Mouse (Mus musculus): ENCODE results near the gene Dctn2.

DNA sequence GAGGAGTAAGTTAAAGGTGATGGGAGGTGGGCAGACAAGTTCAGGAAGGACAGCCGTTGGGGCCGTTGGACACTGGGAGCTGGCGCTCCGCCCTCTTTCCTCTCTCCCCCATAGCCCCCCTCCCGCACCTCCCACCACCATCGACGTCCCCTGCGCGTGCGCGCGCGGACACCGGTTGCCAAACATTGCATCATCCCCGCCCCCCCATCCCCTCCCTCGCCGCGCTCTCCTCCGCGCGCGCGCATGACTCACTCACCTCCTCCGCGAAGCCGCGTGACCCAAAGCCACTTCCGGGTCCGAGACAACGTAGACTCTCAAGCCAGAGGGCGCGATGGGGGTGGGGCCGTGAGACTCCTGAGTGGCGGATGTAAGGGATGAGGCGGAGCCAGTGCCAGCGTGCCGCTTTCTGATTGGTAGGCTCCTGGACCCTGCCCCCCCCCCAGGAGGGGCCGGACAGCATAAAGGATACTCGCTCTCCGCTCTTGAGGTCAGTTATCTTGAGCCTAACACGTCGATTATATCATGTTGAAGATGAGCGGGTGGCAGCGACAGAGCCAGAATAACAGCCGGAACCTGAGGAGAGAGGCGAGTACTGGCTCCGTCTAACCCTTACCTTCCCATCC is 24.2 kb downstream of the Dctn2 start:
- peak; percentile 56; the same call in 1 of the 2 replicates for TF ChIP-seq CTCF (IDR thresholded peaks at IDR 0.05; ENCODE audit: borderline replicate concordance, control insufficient read depth, extremely low read depth, insufficient read depth, low read length, poor library complexity)
- peak; percentile 68; the same call in 1 of the 2 replicates for TF ChIP-seq POLR2A (IDR thresholded peaks at IDR 0.05; ENCODE audit: control insufficient read depth, extremely low read depth, insufficient read depth, low read length, poor library complexity)

Data from thymus, adult 2 months (tissue).